Mouse (Mus musculus) MEL (cell line): ENCODE measurements around the gene Hspa1b. TPM values are rescaled to one million over a fixed set of nuclear protein-coding genes. Genes with fewer than 3 reads are reported as not detected.

Source experiments
- DNase-seq: peaks from one replicate; pipeline ENCODE4 v3.0.0; 2011; ENCODE audit warnings: low read depth, low spot score
- H3K27ac ChIP-seq: 2 replicates; pipeline ENCODE4 v1.5.1; 2012; ENCODE audit warnings: low read depth, mild to moderate bottlenecking, control low read depth, low read length, moderate library complexity; ENCODE audit not compliant: control insufficient read depth
- H3K27me3 ChIP-seq, 2 experiments: fragments of 150-350 bp in 1 of 2; sonication (generic) in 1 of 2; 2 replicates each; pipeline ENCODE4 v1.6.1; 2012; ENCODE audit warnings: low read length in 2 of 2, mild to moderate bottlenecking in 2 of 2, improper control_type of control experiment in 1 of 2, moderate library complexity in 1 of 2; ENCODE audit not compliant: insufficient read depth in 2 of 2, control insufficient read depth in 1 of 2
- H3K36me3 ChIP-seq, 2 experiments: 2 replicates each; pipeline ENCODE4 v1.6.1; 2012 to 2014; ENCODE audit warnings: low read length in 2 of 2, improper control_type of control experiment in 1 of 2, inconsistent platforms in 1 of 2, mild to moderate bottlenecking in 1 of 2; ENCODE audit not compliant: insufficient read depth in 2 of 2, control insufficient read depth in 1 of 2
- H3K4me1 ChIP-seq, 2 experiments: fragments of 150-350 bp in 1 of 2; sonication (generic) in 1 of 2; 2 replicates each; pipeline ENCODE4 v1.6.1; 2012; ENCODE audit warnings: low read length in 2 of 2, improper control_type of control experiment in 1 of 2, mild to moderate bottlenecking in 1 of 2; ENCODE audit not compliant: insufficient read depth in 2 of 2, control insufficient read depth in 1 of 2
- H3K4me3 ChIP-seq, 2 experiments: fragments of 150-350 bp in 1 of 2; sonication (generic) in 1 of 2; 2 replicates each; pipeline ENCODE4 v1.5.1; 2012; ENCODE audit warnings: low read depth in 2 of 2, low read length in 2 of 2, mild to moderate bottlenecking in 2 of 2, moderate library complexity in 2 of 2, control low read depth in 1 of 2, improper control_type of control experiment in 1 of 2; ENCODE audit not compliant: control insufficient read depth in 1 of 2, insufficient read depth in 1 of 2
- H3K79me2 ChIP-seq: 2 replicates; pipeline ENCODE4 v1.6.1; 2012; ENCODE audit warnings: mild to moderate bottlenecking, low read length, moderate library complexity; ENCODE audit not compliant: control insufficient read depth, poor library complexity, insufficient read depth
- H3K9ac ChIP-seq: 2 replicates; pipeline ENCODE4 v1.6.1; 2012; ENCODE audit warnings: low read depth, mild to moderate bottlenecking, control low read depth, low read length, moderate library complexity; ENCODE audit not compliant: control insufficient read depth, poor library complexity, severe bottlenecking
- H3K9me3 ChIP-seq: fragments of 150-350 bp; sonication (generic); replicated peaks from 2 replicates; pipeline ENCODE4 v1.6.1; 2012; ENCODE audit warnings: mild to moderate bottlenecking, low read length, improper control_type of control experiment, moderate library complexity; ENCODE audit not compliant: insufficient read depth
- CHD2 ChIP-seq: IDR thresholded peaks from 2 replicates; pipeline ENCODE4 v1.6.1; 2011; ENCODE audit warnings: low read length, improper control_type of control experiment
- E2F4 ChIP-seq: IDR thresholded peaks from 2 replicates; pipeline ENCODE4 v1.6.1; 2011; ENCODE audit warnings: low read depth, low read length, improper control_type of control experiment, borderline replicate concordance
- ELF1 ChIP-seq: IDR thresholded peaks from 2 replicates; pipeline ENCODE4 v1.6.1; 2014; ENCODE audit warnings: low read depth, mild to moderate bottlenecking, inconsistent platforms, low read length, improper control_type of control experiment, moderate library complexity
- EP300 ChIP-seq, 2 experiments: IDR thresholded peaks; 2 replicates each; pipeline ENCODE4 v1.6.1; 2011; ENCODE audit warnings: improper control_type of control experiment in 2 of 2, low read length in 2 of 2, low read depth in 1 of 2, mild to moderate bottlenecking in 1 of 2
- ETS1 ChIP-seq: IDR thresholded peaks from 2 replicates; pipeline ENCODE4 v1.6.1; 2012; ENCODE audit warnings: low read depth, mild to moderate bottlenecking, inconsistent platforms, low read length, improper control_type of control experiment, moderate library complexity
- HCFC1 ChIP-seq: IDR thresholded peaks from 2 replicates; pipeline ENCODE4 v1.6.1; 2012; ENCODE audit warnings: low read depth, mild to moderate bottlenecking, inconsistent platforms, low read length, improper control_type of control experiment, moderate library complexity
- JUND ChIP-seq: IDR thresholded peaks from 2 replicates; pipeline ENCODE4 v1.6.1; 2011; ENCODE audit warnings: low read depth, mild to moderate bottlenecking, improper control_type of control experiment, low read length
- KAT2A ChIP-seq: conservative IDR thresholded peaks from 2 replicates; pipeline ENCODE4 v1.6.1; 2012; ENCODE audit warnings: low read depth, low read length, improper control_type of control experiment, inconsistent platforms
- MAX ChIP-seq: IDR thresholded peaks from 2 replicates; pipeline ENCODE4 v1.6.1; 2011; ENCODE audit warnings: low read length, improper control_type of control experiment
- MAZ ChIP-seq: IDR thresholded peaks from 2 replicates; pipeline ENCODE4 v1.6.1; 2012; ENCODE audit warnings: low read depth, mild to moderate bottlenecking, inconsistent platforms, low read length, improper control_type of control experiment
- MEF2A ChIP-seq: IDR thresholded peaks from 2 replicates; pipeline ENCODE4 v1.6.1; 2014; ENCODE audit warnings: low read depth, mild to moderate bottlenecking, inconsistent platforms, low read length, improper control_type of control experiment; ENCODE audit not compliant: poor library complexity, insufficient replicate concordance, severe bottlenecking; ENCODE audit errors: extremely low read depth
- NELFE ChIP-seq: IDR thresholded peaks from 2 replicates; pipeline ENCODE4 v1.6.1; 2011; ENCODE audit warnings: low read depth, low read length, improper control_type of control experiment
- POLR2AphosphoS2 ChIP-seq: IDR thresholded peaks from 2 replicates; pipeline ENCODE4 v1.6.1; 2011; ENCODE audit warnings: low read length, improper control_type of control experiment
- RAD21 ChIP-seq: IDR thresholded peaks from 2 replicates; pipeline ENCODE4 v1.6.1; 2011; ENCODE audit warnings: mild to moderate bottlenecking, low read depth, low read length, improper control_type of control experiment
- RCOR1 ChIP-seq: IDR thresholded peaks from 2 replicates; pipeline ENCODE4 v1.6.1; 2012; ENCODE audit warnings: low read depth, mild to moderate bottlenecking, inconsistent platforms, low read length, improper control_type of control experiment
- TAL1 ChIP-seq: IDR thresholded peaks from 2 replicates; pipeline ENCODE4 v1.6.1; 2012; ENCODE audit warnings: mild to moderate bottlenecking, inconsistent platforms, low read length, moderate library complexity, mixed read lengths
- TBP ChIP-seq: IDR thresholded peaks from 2 replicates; pipeline ENCODE4 v1.8.0; 2011; ENCODE audit warnings: low read depth, low read length, improper control_type of control experiment
- TCF12 ChIP-seq: IDR thresholded peaks from 2 replicates; pipeline ENCODE4 v1.6.1; 2014; ENCODE audit warnings: low read depth, mild to moderate bottlenecking, inconsistent platforms, low read length, improper control_type of control experiment, moderate library complexity
- UBTF ChIP-seq: IDR thresholded peaks from 2 replicates; pipeline ENCODE4 v1.6.1; 2012; ENCODE audit warnings: low read depth, mild to moderate bottlenecking, inconsistent platforms, low read length, improper control_type of control experiment, moderate library complexity, borderline replicate concordance; ENCODE audit not compliant: insufficient read depth
- ZC3H11A ChIP-seq: IDR thresholded peaks from 2 replicates; pipeline ENCODE4 v1.6.1; 2012; ENCODE audit warnings: low read depth, mild to moderate bottlenecking, inconsistent platforms, low read length, improper control_type of control experiment
- ZKSCAN1 ChIP-seq: IDR thresholded peaks from 2 replicates; pipeline ENCODE4 v1.6.1; 2012; ENCODE audit warnings: low read depth, mild to moderate bottlenecking, inconsistent platforms, low read length, improper control_type of control experiment, moderate library complexity
- ZMIZ1 ChIP-seq: IDR thresholded peaks from 2 replicates; pipeline ENCODE4 v1.6.1; 2012; ENCODE audit warnings: low read depth, mild to moderate bottlenecking, inconsistent platforms, low read length, improper control_type of control experiment, moderate library complexity
- ZNF384 ChIP-seq: IDR thresholded peaks from 2 replicates; pipeline ENCODE4 v1.6.1; 2012; ENCODE audit warnings: low read depth, mild to moderate bottlenecking, inconsistent platforms, low read length, improper control_type of control experiment
- polyA plus RNA-seq, 2 experiments: library from polyadenylated mRNA; stranded (reverse) in 1 of 2; unstranded in 1 of 2; fragments of >175 nt in 1 of 2; fragments of >200 nt in 1 of 2; gene quantifications; 2 replicates each; pipeline versions ENCODE4 v1.2.1 to v1.2.4; 2012; ENCODE audit warnings: low replicate concordance in 2 of 2, low read depth in 1 of 2; ENCODE audit not compliant: insufficient read length in 2 of 2, insufficient read depth in 1 of 2, missing spikeins in 1 of 2
- total RNA-seq: library from RNA; depleted of rRNA; stranded (reverse); fragments of 300-350 nt; gene quantifications from 2 replicates; pipeline ENCODE4 v1.2.3, GENCODE M21; 2012

Hspa1b gene
- total and polyA plus RNA-seq, 3 experiments: 0.04 TPM; not detected in 2

DNA sequence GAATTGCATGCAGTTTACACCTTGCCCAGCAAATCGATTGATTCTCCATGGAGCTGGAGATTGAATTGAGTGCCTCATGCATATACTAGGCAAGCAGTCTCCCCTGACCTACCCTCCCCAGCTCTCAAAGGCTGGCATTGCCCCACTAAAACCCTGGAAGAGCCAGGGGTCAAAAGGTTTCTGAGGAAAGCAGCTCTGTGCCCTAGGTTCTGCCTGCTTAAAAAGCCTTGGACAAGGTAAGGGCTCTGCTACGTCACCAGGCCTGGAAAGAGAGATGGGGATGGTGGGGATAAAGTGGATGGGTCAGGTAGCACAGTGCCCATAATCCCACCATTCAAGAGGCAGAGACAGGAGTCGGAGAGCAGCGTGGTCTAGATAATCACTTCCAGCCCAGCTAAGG is 4.2 kb downstream of the Hspa1b start:
- H3K27ac ChIP-seq: no peak overlapping the region
- TF ChIP-seq POLR2AphosphoS2: no peak
- no peak for TF ChIP-seq E2F4
- no peak for TF ChIP-seq KAT2A
- no peak for TF ChIP-seq ZMIZ1
- TF ChIP-seq JUND: no peak
- TF ChIP-seq TBP: no peak
- no peak for TF ChIP-seq ELF1
- no peak for TF ChIP-seq MEF2A
- no peak for TF ChIP-seq ETS1
- no peak for TF ChIP-seq TCF12
- TF ChIP-seq NELFE: no peak
- TF ChIP-seq RAD21: no peak
- no peak for TF ChIP-seq ZKSCAN1
- no peak for TF ChIP-seq CHD2
- TF ChIP-seq TAL1: no peak
- TF ChIP-seq ZC3H11A: no peak
- DNase-seq: no peak
- H3K4me3 ChIP-seq: no peak overlapping the region
- H3K9ac ChIP-seq: no peak overlapping the region
- H3K79me2 ChIP-seq: peaks cover 22% of the 10 kb centered on the region
- no peaks in the 10 kb centered on the region for H3K27me3 ChIP-seq
- peaks cover 0 to 9% of the 10 kb centered on the region in 2 experiments; a peak in 3 of 4 replicates for H3K36me3 ChIP-seq
- H3K4me1 ChIP-seq: peaks cover 0 to 3% of the 10 kb centered on the region in 2 experiments; a peak in 1 of 4 replicates
- H3K9me3 ChIP-seq: no peaks in the 10 kb centered on the region

DNA sequence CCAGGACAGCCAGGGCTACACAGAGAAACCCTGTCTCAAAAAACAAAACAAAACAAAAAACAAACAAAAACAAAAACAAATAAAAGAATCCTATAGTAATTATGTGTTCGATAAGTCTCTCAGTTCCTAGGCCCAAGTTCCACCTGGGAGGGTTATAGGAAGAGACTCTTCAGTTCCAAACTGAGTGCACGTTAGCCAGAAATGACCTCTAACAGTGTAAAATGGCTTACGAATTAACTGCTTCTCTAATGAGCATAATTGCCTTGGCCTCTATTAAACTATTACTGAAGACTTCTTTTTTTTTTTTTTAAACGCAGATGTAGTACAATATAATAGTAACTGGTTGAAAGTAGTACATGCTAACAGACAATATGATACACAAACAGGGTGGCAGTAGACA is 5.1 kb downstream of the Hspa1b start:
- no peak overlapping the region for H3K27ac ChIP-seq
- no peak overlapping the region for H3K9ac ChIP-seq
- no peaks in the 10 kb centered on the region for H3K27me3 ChIP-seq
- no peak for TF ChIP-seq ZNF384
- TF ChIP-seq ZMIZ1: no peak
- TF ChIP-seq EP300 (IDR thresholded peaks at IDR 0.05; ENCODE audit: low read depth in 1 of 2, low read length in 2 of 2): no peak
- no peak for TF ChIP-seq MAX
- no peak for TF ChIP-seq KAT2A
- no peak for TF ChIP-seq HCFC1
- no peak for TF ChIP-seq MAZ
- TF ChIP-seq RCOR1: no peak
- TF ChIP-seq UBTF: no peak
- H3K4me3 ChIP-seq: no peak overlapping the region
- H3K9me3 ChIP-seq: no peaks in the 10 kb centered on the region
- H3K4me1 ChIP-seq: peaks cover 0 to 3% of the 10 kb centered on the region in 2 experiments; a peak in 1 of 4 replicates
- H3K79me2 ChIP-seq: peaks cover 22% of the 10 kb centered on the region
- DNase-seq: no peak
- peaks cover 0 to 11% of the 10 kb centered on the region in 2 experiments; a peak in 3 of 4 replicates for H3K36me3 ChIP-seq
